Mouse (Mus musculus): ENCODE data around the gene Sipa1l3. TPM values are rescaled to one million over a fixed set of nuclear protein-coding genes. Genes with fewer than 3 reads are reported as not detected.

Gene Sipa1l3
- total and polyA plus RNA-seq, 3 experiments, result 8.9 to 10.7 (median 9.1) TPM

DNA sequence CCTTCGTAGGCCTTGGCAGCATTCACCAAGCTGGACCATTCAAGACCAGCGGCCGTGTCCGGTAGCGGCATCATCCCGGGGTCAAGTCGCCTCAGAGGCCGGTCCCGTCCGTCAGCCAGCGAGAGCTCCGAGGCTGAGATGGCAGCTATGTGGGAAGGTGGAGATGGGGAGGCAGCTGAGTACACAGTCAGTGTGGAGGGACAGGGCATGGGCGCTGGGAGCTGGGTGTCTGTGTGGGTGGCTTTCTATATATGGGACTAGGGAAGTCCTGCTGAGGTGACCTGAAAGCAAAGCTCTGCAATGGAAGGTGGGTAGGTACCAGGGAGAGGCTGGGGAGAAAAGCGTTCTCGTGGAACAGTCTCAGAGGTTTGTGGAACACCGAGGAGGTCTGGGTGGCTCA, 189.5 kb downstream of the Sipa1l3 start:
- no peak for TF ChIP-seq EP300 (IDR thresholded peaks at IDR 0.05; ENCODE audit: insufficient read depth, low read depth, low read length)
- no peak for TF ChIP-seq CTCF (IDR thresholded peaks at IDR 0.05)
- Histone ChIP-seq H3K4me1 (ENCODE audit: control insufficient read depth, insufficient read depth, low read length) (no peaks in the 10 kb centered on the region), H3K27ac (no peak overlapping the region), H3K27me3 (ENCODE audit: control insufficient read depth, insufficient read depth, low read length) (no peaks in the 10 kb centered on the region), H3K79me2 (replicated peaks; ENCODE audit: control insufficient read depth, insufficient read depth, low read length) (no peaks in the 10 kb centered on the region), H3K36me3 (ENCODE audit: control insufficient read depth, insufficient read depth, low read length) (no peaks in the 10 kb centered on the region), H3K9ac (ENCODE audit: low read depth, low read length) (no peak overlapping the region), H3K4me3 (no peak overlapping the region)
- intact Hi-C loops (cut with DNase I), result no loop called here
- no peak for DNase-seq
- WGBS, result 95% methylated on average over 16 of the region's 16 CpGs

DNA sequence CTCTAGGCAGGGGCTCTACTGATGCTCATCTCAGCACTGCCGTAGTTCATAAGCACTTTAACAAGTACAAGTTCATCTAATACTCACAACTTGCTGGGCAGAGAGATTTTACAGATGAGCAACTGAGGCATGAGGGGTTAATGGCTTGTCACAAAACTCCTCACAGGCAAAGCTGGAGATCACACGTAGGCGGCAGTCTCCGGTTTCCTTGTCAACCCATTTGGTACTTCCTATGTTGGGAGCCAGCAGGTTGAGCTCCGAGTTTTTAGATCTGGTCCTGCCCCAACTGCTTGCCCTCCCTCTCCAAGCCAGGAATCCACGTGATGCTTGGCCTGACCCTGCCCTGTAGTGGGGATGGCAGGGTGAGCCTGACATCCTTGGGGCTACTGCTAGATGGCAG, 191.4 kb downstream of the Sipa1l3 start:
- H3K27ac ChIP-seq, result no peak overlapping the region
- no peaks in the 10 kb centered on the region for H3K27me3 ChIP-seq (ENCODE audit: control insufficient read depth, insufficient read depth, low read length)
- H3K9ac ChIP-seq (ENCODE audit: low read depth, low read length), result no peak overlapping the region
- no peak overlapping the region for H3K4me3 ChIP-seq
- H3K79me2 ChIP-seq (replicated peaks; ENCODE audit: control insufficient read depth, insufficient read depth, low read length), result no peaks in the 10 kb centered on the region
- no peaks in the 10 kb centered on the region for H3K36me3 ChIP-seq (ENCODE audit: control insufficient read depth, insufficient read depth, low read length)
- DNase-seq, result no peak
- no peaks in the 10 kb centered on the region for H3K4me1 ChIP-seq (ENCODE audit: control insufficient read depth, insufficient read depth, low read length)
- 71% methylated on average over 6 of the region's 6 CpGs for WGBS
- TF ChIP-seq CTCF (IDR thresholded peaks at IDR 0.05), result no peak
- no peak for TF ChIP-seq POLR2A (IDR thresholded peaks at IDR 0.05; ENCODE audit: insufficient read depth, low read depth, low read length)
- TF ChIP-seq EP300 (IDR thresholded peaks at IDR 0.05; ENCODE audit: insufficient read depth, low read depth, low read length), result no peak
- intact Hi-C loops (cut with DNase I), result no loop called here

DNA sequence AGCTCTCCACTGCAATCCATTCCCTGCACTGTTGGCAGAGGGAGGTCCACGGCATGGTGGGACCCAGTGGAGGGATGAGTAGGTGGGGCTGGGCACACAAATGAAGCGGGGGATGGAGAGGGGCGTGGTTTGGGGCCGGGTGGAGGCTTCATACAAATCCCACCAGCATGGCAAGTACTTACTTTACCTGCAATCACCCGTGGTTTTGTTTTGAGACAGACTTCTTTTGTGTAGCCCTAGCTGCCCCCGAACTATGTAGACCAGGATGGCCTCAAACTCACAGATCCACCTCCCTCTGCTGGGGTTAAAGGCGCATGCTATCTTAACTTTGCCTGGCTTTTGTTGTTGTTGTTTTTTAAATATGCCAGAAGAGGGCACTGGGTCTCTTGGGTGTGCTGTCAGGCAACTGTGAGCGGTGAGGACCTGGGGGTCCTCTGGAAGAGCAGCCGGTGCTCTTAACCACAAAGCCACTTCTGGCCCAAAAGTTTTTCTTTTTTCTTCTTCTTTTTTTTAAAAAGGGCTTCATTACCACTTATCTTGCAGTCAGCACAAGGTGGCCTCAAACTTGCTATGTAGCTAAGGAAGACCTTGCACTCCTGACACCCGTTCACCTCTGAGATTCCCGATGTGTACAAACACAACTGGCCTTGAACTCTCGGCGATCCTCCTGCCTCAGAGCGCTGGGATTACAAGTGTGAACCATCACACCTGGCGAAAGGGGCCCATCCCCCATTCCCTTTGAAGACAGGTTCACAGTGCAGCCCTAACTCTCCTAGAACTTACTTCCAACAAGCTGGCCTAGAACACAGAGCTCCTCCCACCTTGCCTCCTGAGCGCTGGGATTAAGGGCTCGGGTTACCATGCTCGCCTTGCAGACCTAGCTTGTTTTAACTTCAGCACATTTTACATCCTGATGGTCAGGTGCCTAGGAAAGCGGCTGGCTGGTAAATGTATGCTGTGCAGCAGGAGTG, 198.8 kb downstream of the Sipa1l3 start:
- no peak for DNase-seq
- Histone ChIP-seq H3K4me3 (no peak overlapping the region), H3K27ac (no peak overlapping the region), H3K9ac (ENCODE audit: low read depth, low read length) (no peak overlapping the region), H3K4me1 (ENCODE audit: control insufficient read depth, insufficient read depth, low read length) (no peaks in the 10 kb centered on the region), H3K79me2 (replicated peaks; ENCODE audit: control insufficient read depth, insufficient read depth, low read length) (no peaks in the 10 kb centered on the region), H3K36me3 (ENCODE audit: control insufficient read depth, insufficient read depth, low read length) (no peaks in the 10 kb centered on the region), H3K27me3 (ENCODE audit: control insufficient read depth, insufficient read depth, low read length) (no peaks in the 10 kb centered on the region; the same call in 1 of the 2 replicates)
- intact Hi-C loops (cut with DNase I), result no loop called here
- no peak for TF ChIP-seq EP300 (IDR thresholded peaks at IDR 0.05; ENCODE audit: insufficient read depth, low read depth, low read length)
- TF ChIP-seq CTCF (IDR thresholded peaks at IDR 0.05), result peak; percentile 29; the same call in 1 of the 2 replicates
- WGBS, result 35% methylated on average over 19 of the region's 19 CpGs

DNA sequence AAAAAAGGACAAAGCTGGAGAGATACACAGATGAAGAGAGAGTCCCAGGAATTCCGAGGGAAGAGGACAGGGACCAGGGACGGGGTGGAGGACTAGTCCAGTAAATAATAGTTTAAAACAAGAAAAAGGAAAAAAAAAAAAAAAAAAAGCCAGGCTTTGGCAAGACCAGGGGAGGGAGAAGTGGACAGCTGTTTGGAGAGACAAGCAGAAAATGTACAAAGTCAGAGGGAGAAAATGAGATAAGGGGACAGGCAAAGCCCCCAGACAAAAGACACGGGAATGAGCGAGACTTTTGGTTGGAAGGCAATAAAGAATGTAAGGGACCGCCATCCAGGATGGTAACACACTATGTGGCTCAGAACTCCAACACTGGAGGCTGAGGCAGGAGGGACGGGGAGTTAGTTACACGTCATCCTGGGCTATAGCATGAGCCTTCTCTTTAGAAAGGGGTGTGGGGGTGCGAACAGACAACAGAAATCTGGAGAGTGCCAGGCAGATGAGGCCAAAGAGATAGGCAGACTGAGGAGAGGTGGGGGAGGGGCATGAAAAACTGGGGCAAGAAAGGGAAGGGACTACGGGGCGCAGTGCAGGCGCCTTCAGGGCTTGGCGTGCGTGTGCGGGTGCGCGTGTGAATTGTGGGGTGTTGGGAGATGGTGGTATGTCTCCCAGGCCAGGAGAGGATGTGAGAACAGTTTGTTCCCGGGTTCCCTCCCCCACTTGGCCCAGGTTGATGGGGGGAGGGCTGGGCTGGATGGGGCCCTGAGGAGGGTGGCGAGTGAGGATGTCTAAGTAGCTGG, 200.1 kb downstream of the Sipa1l3 start:
- WGBS, result 8% methylated on average over 18 of the region's 18 CpGs
- no peak overlapping the region for H3K4me3 ChIP-seq
- no peak overlapping the region for H3K27ac ChIP-seq
- H3K4me1 ChIP-seq (ENCODE audit: control insufficient read depth, insufficient read depth, low read length), result no peaks in the 10 kb centered on the region
- TF ChIP-seq CTCF (IDR thresholded peaks at IDR 0.05), result no peak
- no peak for TF ChIP-seq POLR2A (IDR thresholded peaks at IDR 0.05; ENCODE audit: insufficient read depth, low read depth, low read length)
- no peak for TF ChIP-seq EP300 (IDR thresholded peaks at IDR 0.05; ENCODE audit: insufficient read depth, low read depth, low read length)
- intact Hi-C loops (cut with DNase I), result no loop called here
- no peaks in the 10 kb centered on the region; the same call in 1 of the 2 replicates for H3K27me3 ChIP-seq (ENCODE audit: control insufficient read depth, insufficient read depth, low read length)
- H3K36me3 ChIP-seq (ENCODE audit: control insufficient read depth, insufficient read depth, low read length), result no peaks in the 10 kb centered on the region
- no peak overlapping the region for H3K9ac ChIP-seq (ENCODE audit: low read depth, low read length)
- DNase-seq, result no peak
- H3K79me2 ChIP-seq (replicated peaks; ENCODE audit: control insufficient read depth, insufficient read depth, low read length), result no peaks in the 10 kb centered on the region

DNA sequence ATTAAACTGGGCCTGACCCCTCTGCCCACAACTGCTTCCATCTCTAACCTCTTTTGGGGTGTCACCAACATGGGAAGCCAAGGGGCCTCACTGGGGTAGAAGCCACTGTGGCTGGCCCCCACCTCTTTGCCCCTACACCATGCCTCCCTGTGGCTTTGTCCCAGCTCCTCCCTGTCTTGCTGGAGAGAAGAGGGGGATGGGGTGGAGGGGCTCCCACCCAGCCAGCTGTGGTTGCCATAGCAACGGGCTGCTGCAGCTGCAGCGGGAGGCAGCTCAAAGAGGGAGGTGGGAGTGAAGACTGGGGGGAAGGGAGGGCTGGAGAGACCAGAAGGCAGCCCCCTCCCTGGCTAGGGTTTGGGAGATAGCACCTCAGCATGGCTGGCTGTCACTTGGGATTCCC, 200.9 kb downstream of the Sipa1l3 start:
- no peak for DNase-seq
- 2% methylated on average over 2 of the region's 2 CpGs for WGBS
- H3K27me3 ChIP-seq (ENCODE audit: control insufficient read depth, insufficient read depth, low read length), result no peaks in the 10 kb centered on the region; the same call in 1 of the 2 replicates

More for the DNA sequence above, 200.9 kb downstream of the Sipa1l3 start:
- TF ChIP-seq CTCF (IDR thresholded peaks at IDR 0.05), result no peak
- no peak for TF ChIP-seq POLR2A (IDR thresholded peaks at IDR 0.05; ENCODE audit: insufficient read depth, low read depth, low read length)
- no peak for TF ChIP-seq EP300 (IDR thresholded peaks at IDR 0.05; ENCODE audit: insufficient read depth, low read depth, low read length)
- H3K4me3 ChIP-seq, result no peak overlapping the region
- no peaks in the 10 kb centered on the region for H3K79me2 ChIP-seq (replicated peaks; ENCODE audit: control insufficient read depth, insufficient read depth, low read length)
- no peak overlapping the region for H3K27ac ChIP-seq
- no peaks in the 10 kb centered on the region for H3K4me1 ChIP-seq (ENCODE audit: control insufficient read depth, insufficient read depth, low read length)
- H3K36me3 ChIP-seq (ENCODE audit: control insufficient read depth, insufficient read depth, low read length), result no peaks in the 10 kb centered on the region
- H3K9ac ChIP-seq (ENCODE audit: low read depth, low read length), result no peak overlapping the region
- intact Hi-C loops (cut with DNase I), result no loop called here

Measured in heart, adult 2 months (tissue).